Comparison of ENCODE assay signal across 8 mouse cellular contexts in the genomic region with DNA sequence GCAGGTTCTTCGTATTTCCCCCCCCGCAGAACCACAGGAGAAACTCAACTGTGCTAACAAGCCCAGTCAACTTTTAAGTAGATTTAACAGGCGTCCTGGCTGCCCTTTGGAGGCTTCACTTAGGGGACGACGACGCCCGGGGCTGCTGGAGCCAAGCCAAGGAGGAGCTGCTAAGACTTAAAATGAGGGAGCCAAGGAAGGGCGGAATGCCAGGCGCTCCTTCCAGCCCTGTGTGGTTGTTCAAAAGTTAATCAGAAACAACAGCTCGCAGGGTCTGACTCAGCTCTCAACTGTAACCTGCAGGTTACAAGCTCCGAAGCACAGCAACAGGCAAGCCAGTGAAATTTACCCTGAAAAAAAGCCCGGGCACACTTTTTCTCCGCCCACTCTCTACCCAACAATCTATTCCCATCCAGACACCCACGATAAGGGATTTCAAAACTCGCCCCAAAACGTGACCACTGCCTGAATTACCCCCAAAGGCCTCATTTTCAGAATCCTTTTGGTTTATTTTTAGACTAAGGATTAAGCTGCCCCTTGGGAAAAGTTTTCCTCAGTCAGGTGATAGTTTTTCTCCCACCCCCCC. TPM values are rescaled to one million over a fixed set of nuclear protein-coding genes. Genes with fewer than 3 reads are reported as not detected.
DNase-seq lines count a peak whose midpoint lies in the region; ATAC-seq and TF ChIP-seq lines count a peak whose summit lies in the region.

No protein-coding gene starts in this region.

- peak overlapping the region; percentile 69 for H3K9ac ChIP-seq in embryonic facial prominence, embryonic 13.5 days
- H3K9ac ChIP-seq in midbrain, postnatal 0 days (replicated peaks; ENCODE audit: low read length, poor library complexity, severe bottlenecking), result peak overlapping the region; percentile 42

- no peaks in the 10 kb centered on the region for H3K9me3 ChIP-seq in embryonic facial prominence, embryonic 13.5 days
- no peaks in the 10 kb centered on the region for H3K9me3 ChIP-seq in midbrain, postnatal 0 days (ENCODE audit: low read length)

- peak overlapping the region; percentile 83 for H3K4me2 ChIP-seq in embryonic facial prominence, embryonic 13.5 days
- H3K4me2 ChIP-seq in midbrain, postnatal 0 days (ENCODE audit: low read depth, low read length, poor library complexity, severe bottlenecking), result peak overlapping the region; percentile 85

- DNase-seq in layer of hippocampus, adult 11-12 months (ENCODE audit: low spot score), result peak; percentile 52
- DNase-seq in layer of hippocampus, adult 9-10 months (ENCODE audit: low spot score), result no peak
- peak; percentile 96 for DNase-seq in heart, adult 11 months
- DNase-seq in kidney, adult 11 months, result peak; percentile 95
- peak; percentile 72 for DNase-seq in liver
- peak; percentile 75 for DNase-seq in midbrain, postnatal 0 days (ENCODE audit: low spot score)
- peak; percentile 74 to 84 for DNase-seq in spleen, postnatal 4 days (ENCODE audit: low spot score in 2 of 2)

- no peak for TF ChIP-seq CTCF in midbrain, postnatal 0 days (IDR thresholded peaks at IDR 0.05)

- no peaks in the 10 kb centered on the region for H3K36me3 ChIP-seq in embryonic facial prominence, embryonic 13.5 days
- H3K36me3 ChIP-seq in midbrain, postnatal 0 days (ENCODE audit: insufficient read depth, low read length), result no peaks in the 10 kb centered on the region

- peaks cover 23% of the 10 kb centered on the region for H3K4me1 ChIP-seq in embryonic facial prominence, embryonic 13.5 days
- H3K4me1 ChIP-seq in midbrain, postnatal 0 days (ENCODE audit: insufficient read depth, low read length), result peaks cover 8% of the 10 kb centered on the region; the same call in 1 of the 2 replicates

- under 1% methylated on average over 16 of the region's 16 CpGs for WGBS in embryonic facial prominence, embryonic 13.5 days
- WGBS in midbrain, postnatal 0 days, result under 1% methylated on average over 16 of the region's 16 CpGs

- no peaks in the 10 kb centered on the region for H3K27me3 ChIP-seq in embryonic facial prominence, embryonic 13.5 days
- H3K27me3 ChIP-seq in midbrain, postnatal 0 days (ENCODE audit: insufficient read depth, low read length), result no peaks in the 10 kb centered on the region

- peak overlapping the region; percentile 87 for H3K4me3 ChIP-seq in embryonic facial prominence, embryonic 13.5 days
- peak overlapping the region; percentile 93 for H3K4me3 ChIP-seq in midbrain, postnatal 0 days (ENCODE audit: low read depth, low read length)

- ATAC-seq in embryonic facial prominence, embryonic 13.5 days (ENCODE audit: insufficient number of reproducible peaks, insufficient read depth, low FRiP score, low TSS enrichment, low read depth), result no peak
- ATAC-seq in midbrain, postnatal 0 days (ENCODE audit: low FRiP score), result no peak

- H3K27ac ChIP-seq in embryonic facial prominence, embryonic 13.5 days, result peak overlapping the region; percentile 96
- peak overlapping the region; percentile 38; the same call in 1 of the 2 replicates for H3K27ac ChIP-seq in midbrain, postnatal 0 days (ENCODE audit: low read depth, low read length)

RNA-seq across cellular contexts. Expression of a gene that starts 1.5 kb away (rescaled TPM):
- polyA plus RNA-seq in embryonic facial prominence, embryonic 13.5 days (2015; fragmentation: Nextera tagmentation; extraction: Ambion mirVana), result 90.4 and 109 TPM in 2 replicates
- 27.0 and 41.3 TPM in 2 replicates for total RNA-seq in midbrain, postnatal 0 days (2014; rRNA removed)
- 41.5 and 41.9 TPM in 2 replicates for polyA plus RNA-seq in midbrain, postnatal 0 days (2015; fragmentation: Nextera tagmentation; extraction: Ambion mirVana)

RNA-seq across cellular contexts. Expression of a gene that starts 39.8 kb away (rescaled TPM):
- 49.7 and 52.0 TPM in 2 replicates for polyA plus RNA-seq in embryonic facial prominence, embryonic 13.5 days (2015; fragmentation: Nextera tagmentation; extraction: Ambion mirVana)
- 1.9 and 3.5 TPM in 2 replicates for total RNA-seq in midbrain, postnatal 0 days (2014; rRNA removed)
- polyA plus RNA-seq in midbrain, postnatal 0 days (2015; fragmentation: Nextera tagmentation; extraction: Ambion mirVana), result 1.9 and 2.5 TPM in 2 replicates

RNA-seq across cellular contexts. Expression of a gene that starts 40.0 kb away (rescaled TPM):
- polyA plus RNA-seq in embryonic facial prominence, embryonic 13.5 days (2015; fragmentation: Nextera tagmentation; extraction: Ambion mirVana), result 161 and 175 TPM in 2 replicates
- 17.4 and 20.1 TPM in 2 replicates for total RNA-seq in midbrain, postnatal 0 days (2014; rRNA removed)
- 42.0 and 45.9 TPM in 2 replicates for polyA plus RNA-seq in midbrain, postnatal 0 days (2015; fragmentation: Nextera tagmentation; extraction: Ambion mirVana)

Comparison
In these comparisons a context has a peak if more than half of its experiments do, and no peak if none do; other contexts are left out.
1. RNA of a gene that starts 39.8 kb away (polyA plus RNA-seq): 49.7 to 52.0 TPM in embryonic facial prominence, embryonic 13.5 days; 1.9 to 2.5 TPM in midbrain, postnatal 0 days; every median in the first group is over 10 times any median in the second.